Mouse (Mus musculus) intestine, postnatal 0 days (tissue): ENCODE data around the gene Xrn1. TPM values are rescaled to one million over a fixed set of nuclear protein-coding genes. Genes with fewer than 3 reads are reported as not detected.

Experiments used
- ATAC-seq: fragments of 200-750 bp; cut with Nextera tagmentation; 2 replicates; pipeline ENCODE4 v1.8.0; 2017; ENCODE audit warnings: mild to moderate bottlenecking, moderate TSS enrichment, moderate library complexity
- H3K27ac ChIP-seq: fragments of 300-500 bp; sonication (generic); 2 replicates; pipeline ENCODE4 v1.5.1; 2014; ENCODE audit warnings: mild to moderate bottlenecking, low read depth, low read length, moderate library complexity
- H3K27me3 ChIP-seq: fragments of 300-500 bp; sonication (generic); replicated peaks from 2 replicates; pipeline ENCODE4 v1.6.1; 2014; ENCODE audit warnings: low read length, mixed read lengths; ENCODE audit not compliant: control insufficient read depth, insufficient read depth
- H3K36me3 ChIP-seq: fragments of 300-500 bp; sonication (generic); 2 replicates; pipeline ENCODE4 v1.6.1; 2014; ENCODE audit warnings: mild to moderate bottlenecking, moderate library complexity; ENCODE audit not compliant: control insufficient read depth, insufficient read depth
- H3K4me1 ChIP-seq: fragments of 300-500 bp; sonication (generic); replicated peaks from 2 replicates; pipeline ENCODE4 v1.6.1; 2014; ENCODE audit warnings: antibody characterized with exemption, low read length, mixed read lengths; ENCODE audit not compliant: control insufficient read depth, insufficient read depth
- H3K4me2 ChIP-seq: fragments of 300-500 bp; sonication (generic); replicated peaks from 2 replicates; pipeline ENCODE4 v1.6.1; 2014; ENCODE audit warnings: low read depth, mild to moderate bottlenecking, moderate library complexity
- H3K4me3 ChIP-seq: fragments of 300-500 bp; sonication (generic); 2 replicates; pipeline ENCODE4 v1.5.1; 2014; ENCODE audit warnings: low read depth, low read length
- H3K9ac ChIP-seq: fragments of 300-500 bp; sonication (generic); 2 replicates; pipeline ENCODE4 v1.6.1; 2014; ENCODE audit warnings: mild to moderate bottlenecking, low read depth, low read length
- H3K9me3 ChIP-seq: fragments of 300-500 bp; sonication (generic); 2 replicates; pipeline ENCODE4 v1.6.1; 2016; ENCODE audit warnings: mixed run types; ENCODE audit not compliant: control insufficient read depth
- CTCF ChIP-seq: sonication (generic); IDR thresholded peaks from 2 replicates; pipeline ENCODE4 v1.5.1; 2016; ENCODE audit warnings: low read depth, mild to moderate bottlenecking, control low read depth, antibody characterized with exemption, moderate library complexity
- WGBS: fragments of 180-500 bp; shearing (Covaris S2); extraction: QIAGEN DNeasy Blood & Tissue Kit; methylation state at CpG from one replicate; pipeline ENCODE4 v1.1.7; 2014; 5-methylcytosine and 5-hydroxymethylcytosine counted together
- polyA plus RNA-seq: library from polyadenylated mRNA; unstranded; fragments of >200 nt; fragmentation: Nextera tagmentation; extraction: Ambion mirVana; gene quantifications from 2 replicates; pipeline ENCODE4 v1.2.1, GENCODE M21; 2015

The Xrn1 gene
- polyA plus RNA-seq, 1 experiment from 2014 or later, result 7.4 TPM

DNA sequence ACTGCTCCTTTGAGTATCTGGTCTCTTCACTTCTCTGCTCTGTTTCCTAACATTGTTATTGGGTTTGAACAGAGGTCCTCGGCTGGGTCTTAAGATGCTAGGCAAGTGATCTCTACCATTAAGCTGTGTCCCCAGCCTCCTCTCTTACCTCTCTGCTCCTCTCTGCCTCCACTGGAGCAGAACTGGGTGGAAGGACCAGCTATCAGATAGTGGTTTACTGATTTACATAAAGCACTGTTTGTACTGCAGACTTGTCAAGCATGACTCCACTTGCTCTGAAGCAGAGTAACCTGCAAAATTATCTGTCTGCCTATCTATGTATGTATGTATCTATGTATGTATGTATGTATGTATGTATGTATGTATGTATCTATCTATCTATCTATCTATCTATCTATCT lies 138.7 kb downstream of the Xrn1 start:
- Histone ChIP-seq H3K27me3 (no peaks in the 10 kb centered on the region), H3K9ac (no peak overlapping the region), H3K4me1 (no peaks in the 10 kb centered on the region), H3K36me3 (no peaks in the 10 kb centered on the region), H3K9me3 (no peaks in the 10 kb centered on the region), H3K27ac (no peak overlapping the region), H3K4me3 (no peak overlapping the region), H3K4me2 (no peak overlapping the region)
- TF ChIP-seq CTCF, result no peak
- ATAC-seq, result no peak
- 89% methylated on average over 1 of the region's 1 CpGs for WGBS

DNA sequence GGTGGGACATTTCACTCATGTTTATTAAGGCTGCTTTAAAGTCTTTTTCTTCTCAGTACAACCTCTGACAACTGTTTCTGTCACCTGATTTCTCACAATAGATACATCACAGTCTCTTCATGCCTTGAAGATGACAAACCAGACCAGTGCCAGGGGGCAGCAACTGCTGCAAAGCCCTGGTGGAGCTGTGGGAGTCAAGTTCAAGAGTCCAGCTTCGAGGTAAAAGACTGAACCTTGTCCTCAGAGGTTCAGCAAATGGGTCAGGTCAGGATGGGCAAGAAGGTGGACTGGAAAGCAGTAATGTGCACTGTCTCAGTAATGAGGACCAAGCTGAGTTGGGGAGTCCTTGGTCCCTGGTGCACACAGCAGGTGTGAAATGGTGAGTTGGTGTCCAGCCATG lies 139.8 kb downstream of the Xrn1 start:
- no peaks in the 10 kb centered on the region for H3K4me1 ChIP-seq
- no peak overlapping the region for H3K4me3 ChIP-seq
- no peak for TF ChIP-seq CTCF
- no peaks in the 10 kb centered on the region for H3K27me3 ChIP-seq
- no peak overlapping the region for H3K4me2 ChIP-seq
- no peak for ATAC-seq
- no peak overlapping the region for H3K27ac ChIP-seq
- WGBS, result 49% methylated on average over 1 of the region's 1 CpGs
- H3K9me3 ChIP-seq, result 0 out of 2 replicates have a peak, but pooled peaks cover 3% of the 10 kb centered on the region
- no peak overlapping the region for H3K9ac ChIP-seq
- H3K36me3 ChIP-seq, result no peaks in the 10 kb centered on the region

DNA sequence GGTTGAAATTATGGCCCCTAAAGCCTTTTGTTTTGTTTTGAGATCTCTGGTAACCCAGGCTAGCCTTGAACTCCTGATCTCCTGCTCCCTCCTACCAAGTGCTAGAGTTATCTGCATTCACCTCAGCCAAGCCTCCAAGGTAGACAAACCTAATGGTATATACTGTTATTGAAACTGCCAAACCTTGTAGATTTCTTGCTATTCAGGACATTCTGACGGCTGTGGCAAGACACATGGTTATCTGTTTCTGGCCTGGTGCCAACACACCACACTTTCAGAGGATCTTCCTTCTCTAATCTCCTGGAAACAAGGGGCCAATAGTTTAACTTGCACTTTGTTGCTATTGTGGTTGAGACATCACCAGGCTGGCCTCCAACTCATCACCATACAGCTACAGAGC lies 140.6 kb downstream of the Xrn1 start:
- TF ChIP-seq CTCF, result no peak
- Histone ChIP-seq H3K9me3 (0 out of 2 replicates have a peak, but pooled peaks cover 5% of the 10 kb centered on the region), H3K27ac (no peak overlapping the region), H3K9ac (no peak overlapping the region), H3K36me3 (no peaks in the 10 kb centered on the region), H3K27me3 (no peaks in the 10 kb centered on the region), H3K4me3 (no peak overlapping the region), H3K4me1 (no peaks in the 10 kb centered on the region), H3K4me2 (no peak overlapping the region)
- ATAC-seq, result no peak
- WGBS, result 41% methylated on average over 1 of the region's 1 CpGs

DNA sequence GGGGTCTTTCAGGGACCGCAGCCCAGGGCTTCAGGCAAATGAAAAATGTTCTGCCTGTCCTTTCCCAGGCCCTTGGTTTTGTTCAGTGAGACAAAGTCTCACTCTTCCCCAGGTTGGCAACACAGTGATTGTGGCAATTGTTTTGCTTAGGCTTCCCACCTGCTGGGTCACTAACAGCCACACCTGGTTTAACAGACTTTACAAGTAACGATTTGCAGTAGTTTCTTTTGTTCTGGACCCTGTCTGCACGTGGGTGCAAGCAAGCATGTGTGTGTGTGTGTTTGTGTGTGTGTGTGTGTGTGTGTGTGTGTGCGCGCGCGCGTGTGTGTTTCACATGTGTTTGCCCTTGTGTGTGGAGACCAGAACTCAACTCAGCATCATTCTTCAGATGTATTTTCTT lies 148.3 kb downstream of the Xrn1 start:
- Histone ChIP-seq H3K9me3 (0 out of 2 replicates have a peak, but pooled peaks cover 7% of the 10 kb centered on the region), H3K36me3 (no peaks in the 10 kb centered on the region), H3K4me1 (no peaks in the 10 kb centered on the region), H3K4me3 (no peak overlapping the region), H3K4me2 (no peak overlapping the region), H3K9ac (no peak overlapping the region), H3K27me3 (no peaks in the 10 kb centered on the region), H3K27ac (no peak overlapping the region)
- ATAC-seq, result no peak
- TF ChIP-seq CTCF, result no peak
- WGBS, result 85% methylated on average over 8 of the region's 8 CpGs

Other genes starting within 250 kb of the Xrn1 start
- gene Trpc1, start 204.4 kb upstream of the Xrn1 start, polyA plus RNA-seq, result 1.8 and 2.0 TPM in 2 replicates
- gene Pls1, start 109.4 kb upstream of the Xrn1 start, polyA plus RNA-seq, result 512 and 547 TPM in 2 replicates
- 4.3 and 5.0 TPM in 2 replicates for gene Atr, start 97.2 kb upstream of the Xrn1 start, polyA plus RNA-seq
- 2.9 and 3.0 TPM in 2 replicates for gene Gk5, start 164.6 kb downstream of the Xrn1 start, polyA plus RNA-seq
- 42.9 and 43.2 TPM in 2 replicates for gene Tfdp2, start 241.5 kb downstream of the Xrn1 start, polyA plus RNA-seq